Mouse (Mus musculus) neural tube, embryonic 15.5 days (tissue): ENCODE measurements at regions not wholly inside any gene's neighbourhood (a gene's known extent, or its start where the extent isn't known, plus 50 kb on each side); places are given as distances from the start of the nearest gene placed in this dataset.

ENCODE experiments used
- ATAC-seq: fragments of 200-750 bp; cut with Nextera tagmentation; 2 replicates; pipeline ENCODE4 v1.8.0; 2017; ENCODE audit warnings: mild to moderate bottlenecking, moderate TSS enrichment, moderate library complexity; ENCODE audit not compliant: low FRiP score
- H3K27ac ChIP-seq: fragments of 300-500 bp; sonication (generic); replicated peaks from 2 replicates; pipeline ENCODE4 v1.5.1; 2015; ENCODE audit warnings: mild to moderate bottlenecking, inconsistent platforms
- H3K27me3 ChIP-seq: fragments of 300-500 bp; sonication (generic); replicated peaks from 2 replicates; pipeline ENCODE4 v1.6.1; 2015; ENCODE audit warnings: inconsistent platforms
- H3K36me3 ChIP-seq: fragments of 300-500 bp; sonication (generic); 2 replicates; pipeline ENCODE4 v1.6.1; 2015; ENCODE audit warnings: inconsistent platforms
- H3K4me1 ChIP-seq: fragments of 300-500 bp; sonication (generic); 2 replicates; pipeline ENCODE4 v1.6.1; 2015; ENCODE audit warnings: inconsistent platforms
- H3K4me2 ChIP-seq: fragments of 300-500 bp; sonication (generic); 2 replicates; pipeline ENCODE4 v1.6.1; 2015; ENCODE audit warnings: inconsistent platforms, mild to moderate bottlenecking, moderate library complexity
- H3K4me3 ChIP-seq: fragments of 300-500 bp; sonication (generic); replicated peaks from 2 replicates; pipeline ENCODE4 v1.5.1; 2015; ENCODE audit warnings: mild to moderate bottlenecking, inconsistent platforms
- H3K9ac ChIP-seq: fragments of 300-500 bp; sonication (generic); replicated peaks from 2 replicates; pipeline ENCODE4 v1.6.1; 2015; ENCODE audit warnings: mild to moderate bottlenecking, inconsistent platforms
- H3K9me3 ChIP-seq: fragments of 300-500 bp; sonication (generic); replicated peaks from 2 replicates; pipeline ENCODE4 v1.6.1; 2016; ENCODE audit warnings: inconsistent platforms
- WGBS: fragments of 180-500 bp; shearing (Covaris S2); methylation state at CpG from one replicate; pipeline ENCODE4 v1.1.7; 2015; ENCODE audit warnings: mixed read lengths; 5-methylcytosine and 5-hydroxymethylcytosine counted together

GRCm38 (mm10) chr14:46546146-46546545 is 155.7 kb upstream of the Bmp4 start:
- no peak overlapping the region for H3K4me3 ChIP-seq
- no peak for ATAC-seq

DNA sequence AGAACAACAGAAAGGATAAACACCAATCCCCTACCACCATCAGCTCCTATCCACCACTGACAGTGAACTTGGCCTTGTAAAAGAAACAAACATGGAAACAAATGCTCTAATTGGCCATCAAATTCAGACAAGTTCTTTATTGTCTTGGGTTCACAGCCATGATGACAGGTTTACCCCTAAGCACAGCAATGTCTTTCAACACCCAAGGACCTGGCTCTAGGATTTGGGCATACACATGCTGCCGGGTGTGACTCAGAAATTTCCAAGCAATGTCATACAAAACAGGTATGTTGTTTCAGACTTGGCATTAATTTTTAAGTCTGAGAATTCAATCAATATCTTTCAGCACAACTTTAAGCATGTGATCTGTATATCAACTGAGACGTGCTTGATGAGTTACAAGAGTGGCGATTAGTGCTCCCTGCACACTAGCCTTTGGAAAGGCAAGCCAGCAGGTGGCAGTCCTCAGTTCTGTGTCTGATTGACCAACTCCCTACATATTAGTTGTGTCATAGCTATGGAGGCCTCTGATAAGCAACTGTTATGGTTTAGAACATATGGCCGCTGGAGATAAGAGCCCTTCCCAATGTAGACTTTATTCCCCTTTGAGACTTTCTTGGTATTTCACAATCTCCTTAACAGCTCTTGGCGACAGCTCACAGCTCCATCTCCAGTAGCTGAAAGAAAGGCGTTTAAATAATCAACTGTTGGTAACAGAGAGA is 149.2 kb upstream of the Bmp4 start:
- Histone ChIP-seq H3K9me3 (no peaks in the 10 kb centered on the region), H3K4me3 (no peak overlapping the region), H3K27ac (no peak overlapping the region), H3K4me1 (no peaks in the 10 kb centered on the region), H3K4me2 (no peak overlapping the region), H3K9ac (no peak overlapping the region), H3K27me3 (no peaks in the 10 kb centered on the region), H3K36me3 (no peaks in the 10 kb centered on the region)
- no peak for ATAC-seq
- WGBS: 91% methylated on average over 6 of the region's 6 CpGs

More at GRCm38 (mm10) chr14:46546146-46546545, 155.7 kb upstream of the Bmp4 start:
- H3K4me2 ChIP-seq: no peak overlapping the region
- H3K9me3 ChIP-seq: no peaks in the 10 kb centered on the region
- H3K9ac ChIP-seq: no peak overlapping the region
- H3K27me3 ChIP-seq: no peaks in the 10 kb centered on the region
- 81% methylated on average over 6 of the region's 6 CpGs for WGBS
- H3K36me3 ChIP-seq: no peaks in the 10 kb centered on the region
- no peak overlapping the region for H3K27ac ChIP-seq
- H3K4me1 ChIP-seq: no peaks in the 10 kb centered on the region

GRCm38 (mm10) chr14:46536002-46536762 is 145.7 kb upstream of the Bmp4 start:
- Histone ChIP-seq H3K9ac (no peak overlapping the region), H3K4me2 (no peak overlapping the region), H3K27me3 (no peaks in the 10 kb centered on the region), H3K4me3 (no peak overlapping the region), H3K9me3 (no peaks in the 10 kb centered on the region), H3K36me3 (no peaks in the 10 kb centered on the region), H3K27ac (no peak overlapping the region), H3K4me1 (no peaks in the 10 kb centered on the region)
- ATAC-seq: no peak
- WGBS: 92% methylated on average over 10 of the region's 10 CpGs

GRCm38 (mm10) chr14:46532697-46533096 is 142.2 kb upstream of the Bmp4 start:
- H3K9ac ChIP-seq: no peak overlapping the region
- no peak overlapping the region for H3K4me2 ChIP-seq
- no peak overlapping the region for H3K27ac ChIP-seq
- no peaks in the 10 kb centered on the region for H3K4me1 ChIP-seq
- no peaks in the 10 kb centered on the region for H3K9me3 ChIP-seq
- no peaks in the 10 kb centered on the region for H3K27me3 ChIP-seq
- ATAC-seq: no peak
- H3K36me3 ChIP-seq: no peaks in the 10 kb centered on the region
- H3K4me3 ChIP-seq: no peak overlapping the region
- 81% methylated on average over 1 of the region's 1 CpGs for WGBS

- H3K36me3 ChIP-seq: no peaks in the 10 kb centered on the region
- H3K9ac ChIP-seq: no peak overlapping the region
- no peaks in the 10 kb centered on the region for H3K4me1 ChIP-seq
- no peaks in the 10 kb centered on the region for H3K9me3 ChIP-seq
- ATAC-seq: no peak
- H3K27ac ChIP-seq: no peak overlapping the region
- no peak overlapping the region for H3K4me3 ChIP-seq
- H3K4me2 ChIP-seq: no peak overlapping the region
- WGBS: 82% methylated on average over 6 of the region's 6 CpGs
- no peaks in the 10 kb centered on the region for H3K27me3 ChIP-seq
Measured at GRCm38 (mm10) chr14:46530452-46530851, 140.0 kb upstream of the Bmp4 start.

GRCm38 (mm10) chr14:46529086-46529715 is 138.7 kb upstream of the Bmp4 start:
- Histone ChIP-seq H3K36me3 (no peaks in the 10 kb centered on the region), H3K4me3 (no peak overlapping the region), H3K9ac (no peak overlapping the region), H3K4me1 (no peaks in the 10 kb centered on the region), H3K27me3 (no peaks in the 10 kb centered on the region), H3K4me2 (no peak overlapping the region), H3K9me3 (no peaks in the 10 kb centered on the region), H3K27ac (no peak overlapping the region)
- 91% methylated on average over 5 of the region's 5 CpGs for WGBS
- ATAC-seq: no peak

DNA sequence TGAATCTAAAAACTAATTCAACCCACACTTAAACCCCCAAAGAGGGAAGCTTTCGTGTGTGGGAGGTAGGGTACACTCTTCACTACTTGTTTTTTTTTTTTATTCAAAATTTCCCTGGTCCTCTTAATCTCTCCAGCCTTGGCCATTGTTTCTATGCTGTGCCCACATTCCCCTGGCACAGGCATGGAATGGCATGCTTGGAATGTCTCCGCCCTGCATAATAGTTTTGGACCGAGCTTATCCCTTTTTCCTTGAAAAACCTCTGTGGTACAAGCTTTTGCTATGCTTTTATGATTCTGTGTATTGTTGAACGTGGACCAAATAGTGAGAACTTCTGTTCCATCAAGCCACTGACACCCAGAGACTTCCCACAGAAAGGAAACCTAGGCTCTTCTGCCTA is 126.8 kb upstream of the Bmp4 start:
- WGBS: 81% methylated on average over 4 of the region's 4 CpGs
- Histone ChIP-seq H3K9ac (no peak overlapping the region), H3K9me3 (no peaks in the 10 kb centered on the region), H3K27ac (no peak overlapping the region), H3K4me2 (no peak overlapping the region), H3K27me3 (no peaks in the 10 kb centered on the region), H3K4me3 (no peak overlapping the region), H3K4me1 (no peaks in the 10 kb centered on the region), H3K36me3 (no peaks in the 10 kb centered on the region)
- no peak for ATAC-seq

DNA sequence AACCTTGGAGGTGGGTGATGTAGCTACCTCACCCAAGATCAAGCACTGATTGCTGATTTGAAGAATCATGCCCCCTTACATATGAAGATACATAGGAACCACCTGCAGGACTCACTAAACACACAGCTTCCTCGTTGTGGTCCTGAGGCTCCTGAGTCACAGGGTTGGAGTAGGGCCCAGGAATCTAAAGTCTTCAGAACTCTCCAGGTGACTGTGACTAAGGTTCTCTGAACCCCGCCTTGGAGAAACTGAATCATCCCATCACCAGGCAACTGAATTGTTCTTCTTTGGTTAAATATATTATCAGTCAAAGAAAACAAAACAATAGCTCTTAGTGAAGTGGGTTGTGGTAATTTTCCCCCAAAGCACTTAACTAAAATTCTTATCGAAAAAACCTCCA is 125.8 kb upstream of the Bmp4 start:
- 89% methylated on average over 3 of the region's 3 CpGs for WGBS
- H3K4me1 ChIP-seq: no peaks in the 10 kb centered on the region
- no peaks in the 10 kb centered on the region for H3K27me3 ChIP-seq
- H3K4me2 ChIP-seq: no peak overlapping the region
- no peak overlapping the region for H3K4me3 ChIP-seq
- no peaks in the 10 kb centered on the region for H3K36me3 ChIP-seq
- no peaks in the 10 kb centered on the region for H3K9me3 ChIP-seq
- H3K27ac ChIP-seq: no peak overlapping the region
- no peak overlapping the region for H3K9ac ChIP-seq
- no peak for ATAC-seq

- Histone ChIP-seq H3K4me2 (no peak overlapping the region), H3K9me3 (no peaks in the 10 kb centered on the region), H3K27me3 (no peaks in the 10 kb centered on the region), H3K36me3 (no peaks in the 10 kb centered on the region), H3K4me1 (no peaks in the 10 kb centered on the region), H3K27ac (no peak overlapping the region), H3K9ac (no peak overlapping the region), H3K4me3 (no peak overlapping the region)
- 73% methylated on average over 4 of the region's 4 CpGs for WGBS
- no peak for ATAC-seq
Measured at GRCm38 (mm10) chr14:46514262-46514932, 123.9 kb upstream of the Bmp4 start.

GRCm38 (mm10) chr14:46512118-46512517 is 121.6 kb upstream of the Bmp4 start:
- no peak for ATAC-seq
- Histone ChIP-seq H3K4me3 (no peak overlapping the region), H3K9me3 (no peaks in the 10 kb centered on the region), H3K4me1 (no peaks in the 10 kb centered on the region), H3K4me2 (no peak overlapping the region), H3K27me3 (no peaks in the 10 kb centered on the region), H3K27ac (no peak overlapping the region), H3K9ac (no peak overlapping the region), H3K36me3 (no peaks in the 10 kb centered on the region)
- 95% methylated on average over 1 of the region's 1 CpGs for WGBS

GRCm38 (mm10) chr14:46508871-46509270 is 118.4 kb upstream of the Bmp4 start:
- WGBS: 77% methylated on average over 5 of the region's 5 CpGs
- ATAC-seq: no peak
- Histone ChIP-seq H3K9me3 (no peaks in the 10 kb centered on the region), H3K27ac (no peak overlapping the region), H3K36me3 (no peaks in the 10 kb centered on the region), H3K4me1 (no peaks in the 10 kb centered on the region), H3K27me3 (no peaks in the 10 kb centered on the region), H3K4me2 (no peak overlapping the region), H3K4me3 (no peak overlapping the region), H3K9ac (no peak overlapping the region)
